Mouse (Mus musculus): ENCODE measurements around the gene Rab20. TPM values are rescaled to one million over a fixed set of nuclear protein-coding genes. Genes with fewer than 3 reads are reported as not detected.
"Not testable (repeated sequence)": the region's sequence is repeated elsewhere in the genome, so short reads cannot be mapped to it uniquely, and the experiment has no call there.

The Rab20 gene
- polyA plus RNA-seq, 1 experiment = 2.0 TPM

- no peak for DNase-seq (ENCODE audit: extremely low spot score in 1 of 2, low spot score in 1 of 2)
Observed at GRCm38 (mm10) chr8:11482537-11482936, 4.0 kb upstream of the Rab20 start.

GRCm38 (mm10) chr8:11481876-11482275 is 3.4 kb upstream of the Rab20 start:
- DNase-seq (ENCODE audit: extremely low spot score in 1 of 2, low spot score in 1 of 2) = no peak

GRCm38 (mm10) chr8:11479591-11479990 is 1.1 kb upstream of the Rab20 start:
- no peak for DNase-seq (ENCODE audit: extremely low spot score in 1 of 2, low spot score in 1 of 2)

- no peak for DNase-seq (ENCODE audit: extremely low spot score in 1 of 2, low spot score in 1 of 2)
Observed at GRCm38 (mm10) chr8:11478807-11479527, 457 bp upstream of the Rab20 start.

- DNase-seq (ENCODE audit: extremely low spot score in 1 of 2, low spot score in 1 of 2) = no peak
Observed at GRCm38 (mm10) chr8:11477178-11477553, 1.3 kb downstream of the Rab20 start.

GRCm38 (mm10) chr8:11476338-11477177 is 2.0 kb downstream of the Rab20 start:
- DNase-seq (ENCODE audit: extremely low spot score in 1 of 2, low spot score in 1 of 2) = peak in 1 of 2 experiments; percentile 35

GRCm38 (mm10) chr8:11475876-11476275 is 2.6 kb downstream of the Rab20 start:
- no peak for DNase-seq (ENCODE audit: extremely low spot score in 1 of 2, low spot score in 1 of 2)

- no peak for DNase-seq (ENCODE audit: extremely low spot score in 1 of 2, low spot score in 1 of 2)
Observed at GRCm38 (mm10) chr8:11475397-11475796, 3.1 kb downstream of the Rab20 start.

GRCm38 (mm10) chr8:11473072-11473471 is 5.4 kb downstream of the Rab20 start:
- no peak for DNase-seq (ENCODE audit: extremely low spot score in 1 of 2, low spot score in 1 of 2)

- DNase-seq (ENCODE audit: extremely low spot score in 1 of 2, low spot score in 1 of 2) = no peak
Observed at GRCm38 (mm10) chr8:11471309-11471708, 7.2 kb downstream of the Rab20 start.

- no peak for DNase-seq (ENCODE audit: extremely low spot score in 1 of 2, low spot score in 1 of 2)
Observed at GRCm38 (mm10) chr8:11470694-11471093, 7.8 kb downstream of the Rab20 start.

- DNase-seq (ENCODE audit: extremely low spot score in 1 of 2, low spot score in 1 of 2) = peak in 1 of 2 experiments; percentile 57
Observed at GRCm38 (mm10) chr8:11469095-11469494, 9.4 kb downstream of the Rab20 start.

GRCm38 (mm10) chr8:11466528-11466927 is 12.0 kb downstream of the Rab20 start:
- DNase-seq (ENCODE audit: extremely low spot score in 1 of 2, low spot score in 1 of 2) = not testable (repeated sequence)

- no peak for DNase-seq (ENCODE audit: extremely low spot score in 1 of 2, low spot score in 1 of 2)
Observed at GRCm38 (mm10) chr8:11465619-11466018, 12.9 kb downstream of the Rab20 start.

- DNase-seq (ENCODE audit: extremely low spot score in 1 of 2, low spot score in 1 of 2) = no peak
Observed at GRCm38 (mm10) chr8:11464707-11464964, 13.9 kb downstream of the Rab20 start.

- no peak for DNase-seq (ENCODE audit: extremely low spot score in 1 of 2, low spot score in 1 of 2)
Observed at GRCm38 (mm10) chr8:11463889-11464706, 14.4 kb downstream of the Rab20 start.

GRCm38 (mm10) chr8:11463541-11463888 is 15.0 kb downstream of the Rab20 start:
- DNase-seq (ENCODE audit: extremely low spot score in 1 of 2, low spot score in 1 of 2) = no peak

- DNase-seq (ENCODE audit: extremely low spot score in 1 of 2, low spot score in 1 of 2) = no peak
Observed at GRCm38 (mm10) chr8:11462641-11463040, 15.9 kb downstream of the Rab20 start.

- no peak for DNase-seq (ENCODE audit: extremely low spot score in 1 of 2, low spot score in 1 of 2)
Observed at GRCm38 (mm10) chr8:11461847-11462246, 16.7 kb downstream of the Rab20 start.

GRCm38 (mm10) chr8:11460934-11461333 is 17.6 kb downstream of the Rab20 start:
- DNase-seq (ENCODE audit: extremely low spot score in 1 of 2, low spot score in 1 of 2) = no peak

- no peak for DNase-seq (ENCODE audit: extremely low spot score in 1 of 2, low spot score in 1 of 2)
Observed at GRCm38 (mm10) chr8:11459016-11459415, 19.5 kb downstream of the Rab20 start.

Data from frontal cortex, adult 2 months (tissue).